Mouse (Mus musculus): ENCODE measurements at regions not wholly inside any gene's neighbourhood (a gene's known extent, or its start where the extent isn't known, plus 50 kb on each side); places are given as distances from the start of the nearest gene placed in this dataset.

- no peak for TF ChIP-seq CTCF (IDR thresholded peaks at IDR 0.05; ENCODE audit: control insufficient read depth, insufficient read depth, insufficient read length)
- no peak for TF ChIP-seq MAX (IDR thresholded peaks at IDR 0.05)
Measured at GRCm38 (mm10) chr2:28387422-28387836, 59.2 kb upstream of the Ppp1r26 start.
